Mouse (Mus musculus) adrenal gland, postnatal 36 days (tissue): Measurements from ENCODE around the gene Hspa5. TPM values are rescaled to one million over a fixed set of nuclear protein-coding genes. Genes with fewer than 3 reads are reported as not detected.
A peak's percentile ranks its signal among the peaks of the same experiment; 100 is the strongest.
"Not testable (repeated sequence)": the region's sequence is repeated elsewhere in the genome, so short reads cannot be mapped to it uniquely, and the experiment has no call there.

Source experiments
- DNase-seq, 2 experiments: peaks; one replicate each; pipeline ENCODE4 v3.0.0; 2021; ENCODE audit warnings: mixed read lengths in 1 of 2
- total RNA-seq, 2 experiments: library from RNA; stranded (reverse); gene quantifications; 2 replicates each; pipeline ENCODE4 v1.2.3; 2021

Hspa5 gene
- total RNA-seq, 2 experiments from 2014 or later, result 651 to 795 TPM

DNA sequence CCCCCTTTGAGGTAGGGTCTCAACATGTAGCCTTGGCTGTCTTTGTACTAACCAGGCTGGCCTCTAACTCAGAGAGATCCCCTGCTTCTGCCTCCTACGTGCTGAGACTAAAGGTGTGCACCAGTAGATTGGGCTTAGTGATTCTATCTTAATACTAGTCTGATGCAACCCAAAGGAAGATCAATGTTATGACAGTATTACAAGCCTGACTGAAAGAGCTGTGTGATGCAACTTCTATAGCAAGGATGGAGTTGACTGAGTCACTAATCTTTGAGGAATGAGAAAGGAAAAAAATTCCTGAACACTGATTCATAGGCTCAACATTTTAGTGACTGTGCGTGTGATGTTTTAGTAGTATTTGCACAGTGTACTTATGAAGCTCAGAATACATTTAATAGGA is 1.7 kb upstream of the Hspa5 start:
- DNase-seq, result no peak

DNA sequence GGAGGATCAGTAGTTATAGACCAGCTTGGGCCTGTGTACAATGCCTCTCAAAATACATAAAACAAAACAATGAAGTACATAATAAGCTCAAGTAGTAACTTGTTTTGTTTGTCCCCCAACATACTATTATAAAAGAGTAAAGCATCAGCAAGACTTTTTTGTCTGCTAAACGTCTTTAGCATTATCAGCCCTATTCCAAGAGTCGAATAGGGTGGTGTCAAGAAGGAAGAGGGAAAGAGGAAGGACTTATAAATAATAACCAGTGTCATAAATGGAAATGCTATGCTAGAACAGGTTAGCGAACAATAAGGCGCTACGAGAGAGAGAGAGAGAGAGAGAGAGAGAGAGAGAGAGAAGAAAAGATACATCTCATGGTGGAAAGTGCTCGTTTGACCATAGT is 819 bp upstream of the Hspa5 start:
- no peak for DNase-seq

DNA sequence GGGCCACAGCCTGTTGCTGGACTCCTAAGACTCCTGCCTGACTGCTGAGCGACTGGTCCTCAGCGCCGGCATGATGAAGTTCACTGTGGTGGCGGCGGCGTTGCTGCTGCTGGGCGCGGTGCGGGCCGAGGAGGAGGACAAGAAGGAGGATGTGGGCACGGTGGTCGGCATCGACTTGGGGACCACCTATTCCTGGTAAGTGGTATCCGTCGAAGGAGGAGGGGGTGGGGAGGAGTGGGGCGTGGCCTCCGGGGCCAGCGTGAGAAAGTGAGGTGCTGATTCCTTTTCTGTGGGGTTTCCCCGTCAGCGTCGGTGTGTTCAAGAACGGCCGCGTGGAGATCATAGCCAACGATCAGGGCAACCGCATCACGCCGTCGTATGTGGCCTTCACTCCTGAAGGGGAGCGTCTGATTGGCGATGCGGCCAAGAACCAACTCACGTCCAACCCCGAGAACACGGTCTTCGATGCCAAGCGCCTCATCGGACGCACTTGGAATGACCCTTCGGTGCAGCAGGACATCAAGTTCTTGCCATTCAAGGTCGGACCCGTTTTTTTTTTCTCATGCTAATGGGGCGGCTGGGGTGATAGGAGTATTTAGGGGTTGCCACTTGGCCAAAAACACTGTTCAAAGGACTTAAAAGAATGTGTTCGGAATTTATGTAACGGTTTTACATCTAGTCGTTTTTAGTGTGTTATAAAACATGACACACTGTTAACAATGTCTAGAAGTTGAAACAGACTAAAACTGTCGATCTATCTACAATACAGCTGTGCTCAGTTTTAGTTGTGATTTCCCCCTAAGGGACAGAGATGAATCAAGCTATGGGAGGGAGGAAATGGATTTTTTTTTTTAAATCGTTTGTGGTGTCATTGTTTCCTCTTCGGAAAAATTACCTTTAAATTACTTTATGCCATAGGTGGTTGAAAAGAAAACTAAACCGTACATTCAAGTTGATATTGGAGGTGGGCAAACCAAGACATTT is 774 bp downstream of the Hspa5 start:
- peak; percentile 55 to 67 for DNase-seq

DNA sequence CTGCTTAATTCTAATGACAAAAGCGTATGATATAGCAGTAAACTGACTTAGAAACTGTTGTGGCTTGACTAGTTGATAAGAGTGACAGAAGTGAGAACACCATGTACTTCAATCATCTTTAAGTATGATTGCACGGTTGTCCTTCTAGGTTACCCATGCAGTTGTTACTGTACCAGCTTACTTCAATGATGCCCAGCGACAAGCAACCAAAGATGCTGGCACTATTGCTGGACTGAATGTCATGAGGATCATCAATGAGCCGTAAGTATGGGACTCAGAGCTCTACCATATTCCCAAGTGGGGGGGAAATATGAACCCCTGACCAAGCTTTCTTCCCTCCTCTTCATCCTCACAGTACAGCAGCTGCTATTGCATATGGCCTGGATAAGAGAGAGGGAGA is 1.9 kb downstream of the Hspa5 start:
- DNase-seq, result no peak

DNA sequence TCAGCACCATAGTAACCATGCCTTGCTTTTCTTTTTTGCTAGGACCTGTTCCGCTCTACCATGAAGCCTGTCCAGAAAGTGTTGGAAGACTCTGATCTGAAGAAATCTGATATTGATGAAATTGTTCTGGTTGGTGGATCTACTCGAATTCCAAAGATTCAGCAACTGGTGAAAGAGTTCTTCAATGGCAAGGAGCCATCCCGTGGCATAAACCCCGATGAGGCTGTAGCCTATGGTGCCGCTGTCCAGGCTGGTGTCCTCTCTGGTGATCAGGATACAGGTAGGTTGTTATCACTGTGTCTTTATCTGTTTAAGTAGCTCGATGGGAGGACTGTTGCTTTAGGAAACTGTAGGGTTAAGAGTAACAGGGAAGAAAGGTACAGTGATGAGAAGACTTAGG is 2.7 kb downstream of the Hspa5 start:
- DNase-seq, result no peak

DNA sequence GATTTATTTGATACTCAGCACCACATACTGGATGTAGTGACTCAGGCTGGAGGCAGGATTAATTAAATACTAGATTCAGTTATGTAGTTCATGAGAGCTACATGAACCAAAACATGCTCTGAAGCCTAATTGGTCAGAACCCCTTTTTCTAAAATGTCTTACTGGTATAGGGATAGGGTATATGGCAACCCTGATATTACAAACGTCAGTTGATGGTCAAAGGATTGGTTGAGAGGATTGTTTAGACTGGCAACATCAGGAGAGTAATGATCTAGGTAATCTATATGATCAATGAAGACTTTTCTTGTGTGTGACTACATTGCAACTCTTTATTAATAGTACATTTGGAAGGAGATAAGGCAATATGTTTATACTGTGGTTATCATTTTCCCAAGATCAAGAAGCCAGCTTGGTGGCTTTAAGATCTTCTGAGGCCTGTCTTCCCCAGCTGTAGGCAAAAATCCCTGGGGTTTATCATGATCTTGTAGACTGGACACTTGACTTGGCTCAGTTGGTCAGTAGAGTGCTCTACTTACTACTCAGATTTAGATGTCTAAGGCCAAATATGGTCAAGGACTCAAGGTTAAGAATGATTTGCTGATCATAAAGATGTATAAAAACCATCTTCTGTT is 5.6 kb downstream of the Hspa5 start:
- DNase-seq, result no peak

DNA sequence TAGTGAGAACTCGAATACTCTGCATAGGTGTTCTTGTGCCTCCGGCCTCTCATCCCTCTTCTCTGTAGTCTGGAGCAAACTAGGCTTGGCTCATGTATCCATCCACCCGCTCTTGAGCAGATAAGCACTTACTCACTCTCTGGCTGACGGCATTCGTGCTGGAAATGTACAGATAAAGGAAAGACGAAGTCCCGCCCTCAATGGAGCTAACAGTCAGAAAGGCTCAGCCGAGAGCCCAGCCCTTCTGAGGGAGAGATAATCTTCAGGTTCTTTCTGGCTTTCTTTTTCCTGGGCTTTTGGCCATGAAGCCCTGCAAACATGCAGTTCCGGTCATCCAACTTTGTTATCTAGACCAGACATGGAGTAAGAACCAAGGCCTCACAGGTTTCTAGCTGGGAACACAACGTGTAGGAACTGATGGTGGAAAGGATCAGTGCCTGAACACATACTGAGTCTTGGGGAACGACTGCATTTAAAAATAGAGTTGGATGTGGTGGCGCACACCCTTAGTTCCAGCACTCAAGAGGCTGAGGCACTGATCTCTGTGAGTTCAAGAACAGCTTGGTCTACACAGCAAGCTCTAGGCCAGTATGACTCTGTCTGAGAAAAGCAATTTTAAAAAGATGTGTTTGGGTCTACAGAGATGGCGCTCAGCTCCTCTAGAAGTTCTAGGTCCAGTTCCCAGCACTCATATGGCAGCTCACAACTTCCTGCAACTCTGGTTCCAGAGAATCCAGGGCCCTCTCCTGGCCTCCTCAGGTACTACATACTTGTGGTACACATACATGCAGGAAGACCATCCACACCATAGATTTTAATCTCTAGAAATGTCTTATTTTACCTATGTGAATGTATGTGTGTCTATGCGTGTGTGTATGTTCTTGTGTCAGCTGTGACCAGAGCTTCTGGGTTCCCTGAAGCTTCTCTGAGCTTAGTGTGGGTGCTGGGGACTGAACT is 11.6 kb downstream of the Hspa5 start:
- DNase-seq, result no peak

DNA sequence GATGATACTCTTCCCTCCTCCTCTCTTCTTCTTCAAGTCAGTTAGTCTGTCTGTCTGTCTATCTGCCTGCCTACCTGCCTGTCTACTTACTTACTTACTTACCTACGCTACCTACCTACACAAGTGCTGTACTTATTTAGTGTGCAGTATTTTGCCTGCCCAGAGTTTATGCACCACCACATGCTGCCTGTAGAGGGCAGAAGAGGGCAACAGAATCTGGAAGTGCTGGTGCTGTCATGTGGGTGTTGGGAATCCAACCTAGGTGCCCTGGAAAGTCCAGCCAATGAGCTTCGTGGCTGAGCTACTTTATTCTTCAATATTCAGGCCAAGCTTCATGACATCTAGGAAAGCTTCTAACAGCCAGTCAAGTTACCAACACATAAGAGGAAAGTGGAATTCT is 12.3 kb downstream of the Hspa5 start:
- DNase-seq, result peak; percentile 51 to 60

DNA sequence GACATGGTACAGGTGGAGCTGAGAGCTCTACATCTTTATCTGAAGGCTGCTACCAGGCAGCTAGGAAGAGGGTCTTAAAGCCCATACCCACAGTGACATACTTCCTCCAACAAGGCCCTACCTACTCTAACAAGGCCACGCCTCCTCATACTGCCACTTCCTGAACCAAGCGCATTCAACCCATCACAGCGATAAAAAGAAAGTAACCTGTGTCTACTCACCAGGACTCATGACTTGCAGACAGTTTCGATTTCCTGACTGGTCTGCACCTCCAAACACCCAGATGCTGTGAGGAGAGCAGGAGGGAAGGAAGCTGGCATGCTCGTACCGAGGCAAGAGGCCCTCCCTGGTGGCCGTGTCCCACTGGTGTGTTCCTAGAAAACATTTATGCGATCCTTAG is 18.5 kb downstream of the Hspa5 start:
- no peak for DNase-seq

DNA sequence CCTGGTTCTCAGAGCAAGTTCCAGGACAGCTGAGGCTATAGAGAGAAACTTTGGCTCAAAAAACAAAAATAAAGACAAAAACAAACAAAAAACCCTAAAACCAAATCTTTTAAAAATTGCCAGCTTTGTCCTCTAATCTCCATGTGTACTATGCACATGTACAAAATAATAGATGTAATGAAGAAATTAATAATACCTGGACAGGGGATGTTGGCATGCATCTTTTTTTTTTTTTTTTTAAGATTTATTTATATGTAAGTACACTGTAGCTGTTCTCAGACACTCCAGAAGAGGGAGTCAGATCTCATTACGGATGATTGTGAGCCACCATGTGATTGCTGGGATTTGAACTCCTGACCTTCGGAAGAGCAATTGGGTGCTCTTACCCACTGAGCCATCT is 20.8 kb downstream of the Hspa5 start:
- not testable (repeated sequence) for DNase-seq

DNA sequence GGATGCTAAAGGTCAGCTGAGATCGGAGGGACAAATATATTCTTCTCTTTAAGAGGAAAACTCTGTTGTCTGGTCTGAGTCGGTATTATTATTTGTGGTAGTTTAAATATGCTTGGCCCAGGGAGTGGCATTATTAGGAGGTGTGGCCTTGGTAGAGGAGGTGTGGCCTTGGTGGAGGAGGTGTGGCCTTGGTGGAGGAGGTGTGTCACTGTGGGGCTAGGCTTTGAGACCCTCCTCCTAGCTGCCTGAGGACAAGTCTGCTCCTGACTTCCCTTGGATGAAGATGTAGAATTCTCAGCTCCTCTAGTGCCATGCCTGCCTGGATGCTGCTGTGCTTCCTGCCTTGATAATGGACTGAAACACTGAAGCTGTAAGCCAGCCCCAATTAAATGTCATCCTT is 22.7 kb downstream of the Hspa5 start:
- no peak for DNase-seq

DNA sequence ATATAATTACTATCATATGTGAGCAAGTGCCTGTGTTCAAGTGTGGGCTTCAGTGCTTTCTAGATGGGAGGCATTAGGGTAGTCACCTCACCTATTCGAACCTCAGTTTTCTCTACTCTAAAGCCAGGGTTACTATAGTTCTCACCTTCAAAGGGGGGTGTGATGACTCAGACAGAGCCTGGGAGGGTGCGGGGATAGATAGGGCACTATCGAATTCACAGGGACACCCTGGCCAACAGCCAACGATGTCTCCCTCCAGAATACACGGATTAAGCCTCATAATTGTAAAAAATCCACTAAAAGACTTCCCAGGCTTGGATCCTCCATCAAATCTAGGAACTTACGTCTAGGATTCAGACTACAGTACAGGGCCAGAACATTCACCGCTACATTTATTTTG is 23.7 kb downstream of the Hspa5 start:
- DNase-seq, result no peak

DNA sequence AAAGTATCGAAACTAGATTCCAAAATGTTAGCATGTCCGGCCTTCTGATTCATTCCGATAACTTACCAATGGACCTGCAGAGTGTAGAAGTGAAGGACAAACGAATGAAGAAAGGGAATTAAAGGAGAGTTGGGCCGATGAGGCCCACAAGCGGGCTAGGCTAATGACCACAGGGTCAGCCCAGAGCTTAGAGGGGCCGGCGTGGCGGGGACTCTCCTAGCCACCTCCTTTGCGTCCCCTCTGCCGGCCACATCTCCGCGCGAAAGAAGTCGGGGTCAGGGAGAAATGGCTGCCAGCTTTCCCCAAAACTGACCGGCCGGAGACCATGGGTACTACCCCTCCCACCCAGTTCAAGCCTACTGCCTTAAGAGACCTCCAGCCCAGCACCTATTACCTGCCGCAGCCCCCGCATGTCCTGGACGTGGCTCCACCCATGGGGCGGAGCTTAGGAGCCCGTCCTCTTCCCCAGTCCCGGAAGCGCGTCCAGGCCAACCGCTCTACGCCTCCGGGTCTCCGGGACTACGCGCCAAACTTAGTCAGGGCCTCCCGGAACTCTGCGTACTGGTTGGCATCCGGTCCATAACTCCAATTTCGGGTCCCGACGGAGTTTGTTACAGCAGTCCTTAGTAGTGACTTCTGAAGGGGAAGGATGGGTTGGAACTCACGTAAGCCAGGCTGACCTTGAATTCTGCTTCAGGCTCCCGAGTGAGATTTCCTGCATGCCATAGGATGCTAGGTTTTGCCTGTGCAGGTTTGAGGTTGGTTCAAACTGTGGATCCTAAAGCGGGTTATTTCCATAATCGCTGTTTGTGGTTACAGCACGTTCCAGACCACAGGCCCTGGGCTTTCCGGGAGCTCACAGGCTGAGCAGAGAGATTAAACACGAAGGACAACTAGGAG is 27.8 kb downstream of the Hspa5 start, which contains the start of gene Rabepk:
Gene Rabepk (minus strand): TSS at position 556 of the 900 bp plus-strand sequence.
- peak; percentile 90 to 93 for DNase-seq

DNA sequence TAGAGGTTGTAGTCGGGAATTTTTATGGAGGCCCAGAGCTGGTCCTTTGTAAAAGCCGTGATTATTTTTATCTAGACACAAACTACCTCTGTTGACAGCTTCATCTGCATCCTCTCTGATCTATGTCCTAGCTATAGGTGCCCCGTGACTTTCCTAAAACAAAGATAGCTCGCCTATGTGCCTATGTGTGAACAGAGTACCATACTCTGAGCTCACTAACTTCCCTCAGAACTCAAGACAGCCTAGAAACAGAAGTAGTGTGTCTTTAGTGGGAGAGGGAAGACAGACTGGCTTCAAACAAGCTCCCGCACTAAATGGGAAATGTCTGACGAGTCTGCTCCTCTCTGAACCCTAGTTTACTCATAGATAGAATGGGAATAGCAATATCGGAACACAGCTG is 28.6 kb downstream of the Hspa5 start:
- DNase-seq, result no peak

DNA sequence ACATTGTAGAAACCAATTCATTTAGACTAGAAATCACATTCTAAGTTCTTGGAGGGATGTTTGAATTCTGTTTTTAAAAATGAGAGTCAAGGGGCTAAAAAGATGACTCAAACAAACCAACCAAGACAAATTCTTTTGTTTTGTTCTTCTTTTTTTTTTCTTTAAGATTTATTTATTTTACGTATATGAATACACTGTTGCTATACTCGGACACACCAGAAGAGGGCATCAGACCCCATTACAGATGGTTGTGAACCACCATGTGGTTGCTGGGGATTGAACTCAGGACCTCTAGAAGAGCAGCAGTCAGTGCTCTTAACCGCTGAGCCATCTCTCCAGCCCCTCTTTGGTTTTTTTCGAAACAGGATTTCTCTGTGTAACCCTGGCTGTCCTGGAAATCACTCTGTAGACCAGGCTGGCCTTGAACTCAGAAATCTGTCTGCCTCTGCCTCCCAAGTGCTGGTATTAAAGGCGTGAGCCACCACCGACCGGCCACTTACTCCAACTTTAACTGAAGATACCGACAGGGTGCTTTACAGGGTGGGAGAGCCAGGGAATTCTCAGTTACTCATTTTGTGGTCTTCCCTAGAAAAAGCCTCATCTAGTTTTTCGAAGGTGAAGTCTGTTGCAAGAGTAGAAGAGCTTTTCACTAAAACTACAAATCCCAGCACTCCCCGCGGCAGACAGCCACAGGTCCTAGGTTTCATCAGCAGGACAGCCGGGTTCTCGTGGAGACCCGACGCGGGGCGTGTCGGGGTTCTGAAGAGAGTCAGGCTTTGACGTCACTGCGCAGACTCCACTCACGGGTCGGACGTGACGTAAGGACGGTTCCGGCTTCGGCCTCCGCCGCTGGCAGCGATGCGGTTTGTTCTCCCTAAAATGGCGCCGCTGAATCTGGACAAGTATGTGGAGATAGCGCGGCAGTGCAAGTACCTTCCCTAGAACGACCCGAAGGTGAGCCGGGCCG is 30.0 kb downstream of the Hspa5 start:
- peak; percentile 97 for DNase-seq

DNA sequence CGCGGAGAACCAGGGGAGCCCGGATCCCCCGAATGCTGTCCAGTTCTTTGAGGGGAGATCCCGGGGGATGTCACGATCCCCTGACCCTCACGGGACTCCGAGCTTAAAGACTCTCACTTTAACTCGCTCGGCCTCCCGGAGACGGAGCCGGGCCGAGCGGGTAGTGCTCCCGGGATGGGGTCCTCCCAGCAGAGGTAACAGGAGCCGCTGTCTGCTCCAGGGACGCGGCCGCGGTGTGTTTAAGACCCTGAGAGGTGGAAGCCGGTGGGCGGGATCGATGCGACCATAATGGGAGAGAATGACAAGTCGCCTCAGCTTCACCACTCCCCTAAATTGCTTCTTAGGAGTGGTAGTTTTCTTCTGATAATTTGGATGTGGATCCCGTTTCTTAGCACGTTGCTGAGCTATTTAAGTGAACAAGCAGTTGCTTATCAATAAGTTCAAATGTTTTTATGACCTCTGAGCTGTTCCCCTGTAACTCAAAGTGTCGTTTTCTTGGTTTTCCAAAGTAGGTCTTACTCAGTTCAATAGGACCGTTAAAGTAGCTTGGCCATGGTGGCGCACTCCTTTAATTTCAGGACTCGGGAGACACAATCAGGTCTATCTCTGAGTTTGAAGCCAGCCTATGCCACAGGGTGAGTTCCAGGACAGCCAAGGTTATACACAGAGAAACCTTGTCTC is 30.9 kb downstream of the Hspa5 start:
- DNase-seq, result peak; percentile 29 to 43

DNA sequence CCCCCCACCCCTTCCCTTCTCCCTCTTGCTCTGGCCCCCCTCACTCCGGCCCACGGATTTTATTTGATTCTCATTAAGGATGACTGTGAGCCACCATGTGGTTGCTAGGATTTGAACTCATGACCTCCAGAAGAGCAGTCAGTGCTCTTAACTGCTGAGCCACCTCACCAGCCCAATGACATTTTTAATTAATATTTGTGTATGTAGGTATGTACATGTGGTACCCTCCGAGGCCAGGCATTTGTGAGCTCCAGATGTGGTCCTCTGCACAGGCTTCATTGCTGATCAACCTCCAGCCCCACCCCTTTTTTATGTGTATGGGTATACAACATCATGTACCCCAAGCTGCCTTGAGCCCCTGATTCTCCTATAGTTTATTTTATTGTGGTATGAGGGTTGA is 32.0 kb downstream of the Hspa5 start:
- no peak for DNase-seq

DNA sequence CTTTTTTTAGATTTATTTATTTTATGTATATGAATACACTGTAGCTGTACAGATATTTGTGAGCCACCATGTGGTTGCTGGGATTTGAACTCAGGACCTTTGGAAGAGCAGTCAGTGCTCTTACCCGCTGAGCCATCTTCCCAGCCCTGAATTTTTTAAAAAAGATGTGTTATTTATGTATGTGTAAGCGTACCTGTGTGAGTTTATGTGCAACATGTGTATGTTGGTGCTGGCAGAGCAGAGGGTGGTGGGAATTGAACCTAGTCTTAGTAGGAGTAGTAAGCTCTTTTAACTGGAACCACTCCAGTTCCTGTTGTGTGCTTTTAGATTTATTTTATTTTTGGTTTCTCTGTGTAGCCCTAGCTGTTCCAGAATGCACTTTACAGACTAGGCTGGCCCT is 32.4 kb downstream of the Hspa5 start:
- no peak for DNase-seq

DNA sequence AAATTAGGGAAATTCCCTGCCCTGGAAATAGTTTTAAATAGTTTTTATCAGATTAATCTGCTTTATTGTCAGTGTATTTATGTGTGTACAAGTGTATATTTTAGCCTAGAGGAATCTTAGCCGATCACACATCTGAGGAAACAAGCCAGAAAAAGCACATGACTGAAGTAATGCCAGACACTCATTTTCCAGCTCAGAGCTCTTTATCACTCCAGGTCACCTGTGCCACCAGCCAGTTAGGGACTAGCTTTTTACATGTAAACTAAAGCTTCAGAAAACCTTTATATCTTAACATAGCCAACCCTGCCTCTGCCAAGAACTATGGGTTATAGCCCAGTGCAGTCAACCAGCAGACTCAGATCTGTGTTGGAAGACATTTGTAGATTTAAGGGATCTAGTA is 33.0 kb downstream of the Hspa5 start:
- no peak for DNase-seq
